Mouse (Mus musculus) CH12.LX (cell line): Measurements from ENCODE around the gene Traf3ip2. TPM values are rescaled to one million over a fixed set of nuclear protein-coding genes. Genes with fewer than 3 reads are reported as not detected.

Experiments
- DNase-seq: peaks from one replicate; pipeline ENCODE4 v3.0.0-alpha.2; 2013; ENCODE audit errors: extremely low read depth
- H3K27ac ChIP-seq: 2 replicates; pipeline ENCODE4 v1.5.1; 2012; ENCODE audit warnings: low read depth, mild to moderate bottlenecking, control low read depth, moderate library complexity; ENCODE audit not compliant: insufficient read depth
- H3K27me3 ChIP-seq: replicated peaks from 2 replicates; pipeline ENCODE3; 2012; ENCODE audit warnings: inconsistent platforms
- H3K36me3 ChIP-seq, 2 experiments: replicated peaks in 1 of 2; 2 replicates each; pipeline versions ENCODE3 to v1.6.1; 2012; ENCODE audit warnings: inconsistent platforms in 1 of 2, low read length in 1 of 2, mild to moderate bottlenecking in 1 of 2, mixed read lengths in 1 of 2, moderate library complexity in 1 of 2; ENCODE audit not compliant: control insufficient read depth in 1 of 2, insufficient read depth in 1 of 2
- H3K4me1 ChIP-seq, 2 experiments: 2 replicates each; pipeline ENCODE4 v1.6.1; 2012; ENCODE audit warnings: inconsistent platforms in 1 of 2, moderate library complexity in 1 of 2; ENCODE audit not compliant: insufficient read depth in 2 of 2, control insufficient read depth in 1 of 2
- H3K4me2 ChIP-seq: 2 replicates; pipeline ENCODE4 v1.6.1; 2012; ENCODE audit warnings: low read depth, mild to moderate bottlenecking, control low read depth; ENCODE audit not compliant: poor library complexity, insufficient read depth, severe bottlenecking
- H3K4me3 ChIP-seq, 3 experiments: fragments of 150-350 bp in 1 of 3; sonication (generic) in 1 of 3; replicated peaks in 1 of 3; 2 replicates each; pipeline versions ENCODE3 to v1.5.1; 2011 to 2012; ENCODE audit warnings: low read depth in 2 of 3, low read length in 2 of 3, mild to moderate bottlenecking in 2 of 3, moderate library complexity in 2 of 3, control low read depth in 1 of 3, improper control_type of control experiment in 1 of 3, inconsistent platforms in 1 of 3, mixed read lengths in 1 of 3; ENCODE audit not compliant: poor library complexity in 1 of 3
- H3K79me2 ChIP-seq: replicated peaks from 2 replicates; pipeline ENCODE4 v1.6.1; 2012; ENCODE audit warnings: mild to moderate bottlenecking, moderate library complexity; ENCODE audit not compliant: control insufficient read depth, poor library complexity, insufficient read depth, severe bottlenecking; ENCODE audit errors: extremely low read depth
- H3K9ac ChIP-seq: 2 replicates; pipeline ENCODE4 v1.6.1; 2012; ENCODE audit warnings: low read depth, mild to moderate bottlenecking, control low read depth, moderate library complexity; ENCODE audit not compliant: insufficient read depth
- H3K9me3 ChIP-seq: replicated peaks from 2 replicates; pipeline ENCODE3; 2012; ENCODE audit warnings: low read length, inconsistent platforms, mixed read lengths
- CHD1 ChIP-seq: IDR thresholded peaks from 2 replicates; pipeline ENCODE4 v1.6.1; 2012; ENCODE audit warnings: low read depth, low read length, improper control_type of control experiment, inconsistent platforms
- CHD2 ChIP-seq: IDR thresholded peaks from 2 replicates; pipeline ENCODE4 v1.6.1; 2011; ENCODE audit warnings: low read length, improper control_type of control experiment
- CTCF ChIP-seq, 2 experiments: IDR thresholded peaks in 1 of 2; conservative IDR thresholded peaks in 1 of 2; 2 replicates each; pipeline ENCODE4 v1.5.1; 2011 to 2012; ENCODE audit warnings: low read depth in 2 of 2, low read length in 2 of 2, improper control_type of control experiment in 1 of 2, inconsistent platforms in 1 of 2, mild to moderate bottlenecking in 1 of 2, moderate library complexity in 1 of 2
- ELF1 ChIP-seq: IDR thresholded peaks from 2 replicates; pipeline ENCODE4 v1.6.1; 2014; ENCODE audit warnings: low read depth, mild to moderate bottlenecking, inconsistent platforms, low read length, improper control_type of control experiment
- EP300 ChIP-seq: IDR thresholded peaks from 2 replicates; pipeline ENCODE4 v1.6.1; 2011; ENCODE audit warnings: low read length, improper control_type of control experiment
- GABPA ChIP-seq: IDR thresholded peaks from 2 replicates; pipeline ENCODE4 v1.6.1; 2012; ENCODE audit warnings: low read depth, low read length, improper control_type of control experiment, inconsistent platforms; ENCODE audit not compliant: insufficient replicate concordance
- HCFC1 ChIP-seq: IDR thresholded peaks from 2 replicates; pipeline ENCODE4 v1.6.1; 2012; ENCODE audit warnings: low read depth, mild to moderate bottlenecking, inconsistent platforms, low read length, improper control_type of control experiment
- JUND ChIP-seq: conservative IDR thresholded peaks from 2 replicates; pipeline ENCODE4 v1.6.1; 2011; ENCODE audit warnings: low read depth, low read length, improper control_type of control experiment
- MXI1 ChIP-seq: IDR thresholded peaks from 2 replicates; pipeline ENCODE4 v1.6.1; 2011; ENCODE audit warnings: mild to moderate bottlenecking, low read depth, low read length, improper control_type of control experiment
- MYC ChIP-seq: IDR thresholded peaks from 2 replicates; pipeline ENCODE4 v1.6.1; 2011; ENCODE audit warnings: low read depth, mild to moderate bottlenecking, improper control_type of control experiment, low read length
- NELFE ChIP-seq: IDR thresholded peaks from 2 replicates; pipeline ENCODE4 v1.6.1; 2011; ENCODE audit warnings: low read depth, low read length, improper control_type of control experiment
- NRF1 ChIP-seq: IDR thresholded peaks from 2 replicates; pipeline ENCODE4 v1.6.1; 2014; ENCODE audit warnings: low read depth, mild to moderate bottlenecking, inconsistent platforms, low read length, improper control_type of control experiment, moderate library complexity
- RCOR1 ChIP-seq: conservative IDR thresholded peaks from 2 replicates; pipeline ENCODE4 v1.6.1; 2012; ENCODE audit warnings: low read depth, mild to moderate bottlenecking, inconsistent platforms, low read length, improper control_type of control experiment
- SIN3A ChIP-seq: IDR thresholded peaks from 2 replicates; pipeline ENCODE4 v1.6.1; 2012; ENCODE audit warnings: low read length, improper control_type of control experiment, inconsistent platforms
- SMC3 ChIP-seq: IDR thresholded peaks from 2 replicates; pipeline ENCODE4 v1.6.1; 2011; ENCODE audit warnings: low read depth, low read length, improper control_type of control experiment
- TBP ChIP-seq: conservative IDR thresholded peaks from 2 replicates; pipeline ENCODE4 v1.6.1; 2011; ENCODE audit warnings: low read depth, low read length, improper control_type of control experiment
- USF2 ChIP-seq: conservative IDR thresholded peaks from 2 replicates; pipeline ENCODE4 v1.6.1; 2011; ENCODE audit warnings: low read depth, low read length, improper control_type of control experiment
- ZMIZ1 ChIP-seq: IDR thresholded peaks from 2 replicates; pipeline ENCODE4 v1.6.1; 2012; ENCODE audit warnings: low read depth, mild to moderate bottlenecking, inconsistent platforms, low read length, improper control_type of control experiment
- ZNF384 ChIP-seq: IDR thresholded peaks from 2 replicates; pipeline ENCODE4 v1.6.1; 2012; ENCODE audit warnings: low read depth, low read length, improper control_type of control experiment, inconsistent platforms
- dilution Hi-C: fragments of 300-500 bp; cut with MboI; formaldehyde crosslinking; loops from 2 replicates; pipeline ENCODE4 v1.14.3; 2020; ENCODE audit warnings: low sequenced_read_pairs; ENCODE audit not compliant: extremely low pct_unique_long_range_greater_than_20kb, extremely low pct_ligation_motif_present
- in situ Hi-C: fragments of 300-500 bp; cut with MboI; formaldehyde crosslinking; loops from 3 replicates; pipeline ENCODE4 v1.14.3; 2019; ENCODE audit warnings: low sequenced_read_pairs, low pct_ligation_motif_present, low pct_unique_long_range_greater_than_20kb, mixed read lengths
- polyA plus RNA-seq: library from polyadenylated mRNA; unstranded; fragments of >175 nt; gene quantifications from 2 replicates; pipeline ENCODE4 v1.2.1, GENCODE M21; 2012; ENCODE audit warnings: low read depth; ENCODE audit not compliant: insufficient read length
- total RNA-seq, 2 experiments: library from RNA; depleted of rRNA; stranded (reverse); fragments of 300-350 nt in 1 of 2; fragments of >200 nt in 1 of 2; gene quantifications; 2 replicates each; pipeline ENCODE4 v1.2.3; 2012 to 2014

Traf3ip2 gene
- total and polyA plus RNA-seq, 3 experiments, result 9.2 to 23.4 (median 15.6) TPM

GRCm38 (mm10) chr10:39645789-39646628 is 33.3 kb downstream of the Traf3ip2 start:
- in situ Hi-C loops, result no loop called here

GRCm38 (mm10) chr10:39646629-39647019 is 33.9 kb downstream of the Traf3ip2 start:
- Histone ChIP-seq H3K9me3 (no peaks in the 10 kb centered on the region), H3K4me1 (no peaks in the 10 kb centered on the region), H3K27ac (0 out of 2 replicates have a peak overlapping the region, but pooled peaks have one; percentile 5)
- dilution Hi-C loops (no loop called here), in situ Hi-C loops (no loop called here)
- TF ChIP-seq CHD1 (no peak), JUND (no peak), NELFE (no peak), ZMIZ1 (no peak), GABPA (no peak), CHD2 (no peak), USF2 (no peak), CTCF (conservative IDR thresholded peaks at IDR 0.05 in 1 of 2, IDR thresholded peaks at IDR 0.05 in 1 of 2; ENCODE audit: low read depth in 2 of 2, low read length in 2 of 2) (no peak), TBP (no peak), SMC3 (no peak), MYC (no peak), ELF1 (no peak), EP300 (no peak), RCOR1 (no peak), HCFC1 (no peak), SIN3A (no peak), NRF1 (no peak), ZNF384 (no peak), MXI1 (no peak)
- TF ChIP-seq, all 38 proteins: peak for 0
- H3K27me3 ChIP-seq, result no peaks in the 10 kb centered on the region
- H3K4me2 ChIP-seq, result no peak overlapping the region
- H3K4me3 ChIP-seq, result no peak overlapping the region
- H3K9ac ChIP-seq, result no peak overlapping the region
- no peak for DNase-seq
- H3K79me2 ChIP-seq, result no peaks in the 10 kb centered on the region
- H3K36me3 ChIP-seq, result peaks cover 75 to 92% of the 10 kb centered on the region in 2 experiments

More at GRCm38 (mm10) chr10:39645789-39646628, 33.3 kb downstream of the Traf3ip2 start:
- Histone ChIP-seq H3K27me3 (no peaks in the 10 kb centered on the region), H3K4me1 (no peaks in the 10 kb centered on the region), H3K79me2 (no peaks in the 10 kb centered on the region), H3K9ac (no peak overlapping the region), H3K27ac (no peak overlapping the region), H3K9me3 (no peaks in the 10 kb centered on the region), H3K36me3 (peaks cover 72 to 92% of the 10 kb centered on the region in 2 experiments), H3K4me3 (no peak overlapping the region), H3K4me2 (no peak overlapping the region)
- DNase-seq, result no peak
- no peak for TF ChIP-seq SMC3
- TF ChIP-seq ZMIZ1, result no peak
- dilution Hi-C loops, result no loop called here
